Mouse (Mus musculus) gastrocnemius, postnatal 10 days (tissue): ENCODE measurements around the gene Olfr648. TPM values are rescaled to one million over a fixed set of nuclear protein-coding genes. Genes with fewer than 3 reads are reported as not detected.

Source experiments
- DNase-seq: peaks from one replicate; pipeline ENCODE4 v3.0.0; 2021; ENCODE audit warnings: mixed read lengths
- long read RNA-seq, 2 experiments: library from polyadenylated mRNA; stranded (forward); transcript quantifications; one replicate each; pipeline ENCODE4 v2.0.0; 2021
- total RNA-seq, 2 experiments: library from RNA; stranded (reverse); gene quantifications; 2 replicates each; pipeline ENCODE4 v1.2.3; 2021

The Olfr648 gene
- not detected for total RNA-seq
- long read RNA-seq, experiment 1: 0 reads
- long read RNA-seq, experiment 2: 0 reads

DNA sequence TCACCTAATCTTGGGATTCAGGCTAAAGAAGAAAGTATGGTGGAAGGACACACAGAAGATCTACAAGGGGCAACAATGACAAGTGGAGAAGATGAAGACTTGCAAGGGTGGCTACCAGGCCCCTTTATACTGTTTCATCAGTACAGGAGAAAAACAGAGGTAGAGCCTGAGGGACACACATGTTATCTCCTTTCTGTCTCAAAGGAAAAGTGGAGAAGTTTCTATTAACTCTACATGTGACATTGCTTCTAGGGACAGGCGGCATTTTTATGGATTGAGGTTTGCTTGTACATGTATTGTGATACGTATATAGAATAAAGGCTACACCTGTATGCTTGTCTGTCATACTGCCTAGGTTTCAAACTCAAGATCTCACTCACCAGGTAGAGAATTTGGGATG lies at the start of gene Olfr648:
Gene Olfr648 (minus strand): TSS at position 101 of the 400 bp plus-strand sequence.
- no peak for DNase-seq

GRCm38 (mm10) chr7:104231203-104231602 lies 48.0 kb upstream of the Olfr648 start:
- DNase-seq: peak; percentile 24

- DNase-seq: peak; percentile 76
These were observed 35.7 kb upstream of the Olfr648 start, which contains the start of gene Trim6 for GRCm38 (mm10) chr7:104218701-104219569. TSS of gene Trim6 (plus strand) at chr7:104218793.

DNA sequence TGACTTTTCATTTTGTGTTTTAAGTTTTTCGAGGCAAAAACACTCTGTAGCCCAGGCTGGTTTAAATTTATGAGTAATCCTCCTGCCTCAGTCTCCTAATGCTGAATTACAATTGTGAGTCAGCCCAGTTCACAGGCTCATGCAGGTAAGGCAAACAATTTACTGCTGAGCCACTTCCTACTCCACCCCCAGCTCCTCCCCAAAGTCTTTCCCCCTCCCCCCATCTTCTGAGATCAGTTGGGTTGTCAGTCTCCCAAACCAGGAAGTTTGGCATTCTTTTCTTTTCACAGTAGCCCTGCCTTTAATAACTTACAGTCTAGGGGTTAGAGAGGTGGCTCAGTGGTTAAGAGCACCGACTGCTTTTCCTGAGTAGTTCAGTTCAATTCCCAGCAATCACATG lies 34.7 kb upstream of the Olfr648 start:
- no peak for DNase-seq

DNA sequence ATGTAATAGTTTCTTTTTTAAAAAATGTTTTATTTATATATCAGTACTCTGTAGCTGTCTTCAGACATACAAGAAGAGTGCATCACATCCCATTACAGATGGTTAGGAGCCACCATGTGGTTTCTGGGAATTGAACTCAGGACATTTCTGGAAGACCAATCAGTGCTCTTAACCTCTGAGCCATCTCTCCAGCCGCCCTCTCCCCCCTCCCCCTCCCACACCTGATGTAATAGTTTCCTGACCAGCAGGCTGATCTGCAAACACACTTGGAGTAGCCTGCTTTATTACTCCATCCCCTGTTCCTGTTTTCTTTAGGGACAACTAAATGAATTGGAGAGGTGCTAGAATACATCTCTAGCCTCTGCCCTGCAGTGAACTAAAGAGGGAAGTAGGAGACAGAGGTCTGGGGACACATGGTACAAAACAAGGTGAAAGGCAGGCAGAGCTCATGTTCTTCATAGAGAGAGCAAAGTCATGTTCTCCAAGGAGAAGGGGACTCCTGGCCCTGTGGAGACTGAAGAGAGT lies 32.9 kb upstream of the Olfr648 start:
- no peak for DNase-seq

GRCm38 (mm10) chr7:104206197-104206596 lies 23.0 kb upstream of the Olfr648 start:
- no peak for DNase-seq

GRCm38 (mm10) chr7:104199822-104200221 lies 16.6 kb upstream of the Olfr648 start:
- DNase-seq: peak; percentile 67

DNA sequence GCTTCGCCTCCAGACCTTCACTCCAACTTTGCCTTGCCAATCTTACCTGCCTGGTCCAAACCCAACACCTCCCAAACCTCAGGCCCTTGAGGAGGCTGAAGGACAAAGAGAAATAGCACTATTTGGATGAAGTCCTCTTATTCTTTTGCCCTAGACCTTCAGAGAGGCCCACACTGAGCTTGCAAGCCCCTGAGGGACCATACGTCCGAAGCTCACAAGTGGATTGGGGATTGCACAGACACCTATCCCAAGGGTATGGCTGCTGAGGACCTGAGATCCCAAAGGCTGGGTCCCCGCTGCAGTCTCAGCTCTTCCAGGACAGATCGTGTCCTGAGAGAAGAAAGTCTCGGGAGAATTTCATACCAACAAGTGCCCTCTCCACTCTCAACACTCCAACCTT lies 12.7 kb upstream of the Olfr648 start, which contains the start of gene Olfr649:
Gene Olfr649 (minus strand): TSS at position 101 of the 400 bp plus-strand sequence.
- no peak for DNase-seq

GRCm38 (mm10) chr7:104191275-104191674 lies 8.1 kb upstream of the Olfr648 start:
- DNase-seq: no peak

GRCm38 (mm10) chr7:104179074-104179473 lies 4.1 kb downstream of the Olfr648 start:
- DNase-seq: no peak

GRCm38 (mm10) chr7:104178422-104179054 lies 4.7 kb downstream of the Olfr648 start:
- no peak for DNase-seq

GRCm38 (mm10) chr7:104175085-104175484 lies 8.1 kb downstream of the Olfr648 start:
- no peak for DNase-seq

GRCm38 (mm10) chr7:104169634-104170204 lies 13.5 kb downstream of the Olfr648 start:
- DNase-seq: no peak

DNA sequence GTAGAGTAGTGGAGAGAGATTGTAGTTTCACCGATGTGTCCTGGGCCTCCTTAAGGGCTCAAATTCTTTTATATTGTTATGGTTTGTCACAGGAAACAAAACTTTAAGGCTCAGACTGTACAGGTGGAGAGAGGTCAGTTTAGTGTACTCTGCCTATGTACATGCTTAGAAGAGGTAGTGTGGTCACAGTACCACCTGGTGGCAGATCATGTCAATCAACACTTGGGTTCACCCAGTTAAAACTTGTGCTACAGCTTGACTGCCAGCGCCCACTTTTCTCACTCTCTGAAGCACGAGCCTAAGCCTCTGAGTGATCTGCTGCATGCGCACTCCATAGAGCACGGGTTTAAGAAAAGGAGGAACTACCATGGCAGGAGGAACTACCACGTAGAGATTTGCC lies 16.1 kb downstream of the Olfr648 start:
- no peak for DNase-seq

DNA sequence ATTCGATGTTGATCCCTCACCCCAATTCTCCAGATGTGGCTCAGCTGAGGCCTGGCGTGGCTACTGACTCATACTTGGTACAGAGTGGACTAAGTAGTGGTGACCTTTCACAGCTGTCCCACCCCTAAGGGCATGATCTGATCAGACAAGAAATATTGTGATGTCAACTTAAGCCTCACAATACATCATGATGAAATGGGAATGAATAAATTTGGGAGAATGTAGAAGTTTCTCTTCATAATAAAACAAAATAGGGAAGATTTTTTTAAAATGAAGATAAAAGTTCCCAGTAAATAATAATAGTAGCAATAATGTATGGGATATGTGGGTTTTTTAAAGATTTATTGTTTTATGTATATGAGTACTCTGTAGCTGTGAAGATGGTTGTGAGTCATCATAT lies 32.7 kb downstream of the Olfr648 start, which contains the start of gene Ubqlnl:
Gene Ubqlnl (minus strand): TSS at position 101 of the 400 bp plus-strand sequence.
- DNase-seq: no peak

DNA sequence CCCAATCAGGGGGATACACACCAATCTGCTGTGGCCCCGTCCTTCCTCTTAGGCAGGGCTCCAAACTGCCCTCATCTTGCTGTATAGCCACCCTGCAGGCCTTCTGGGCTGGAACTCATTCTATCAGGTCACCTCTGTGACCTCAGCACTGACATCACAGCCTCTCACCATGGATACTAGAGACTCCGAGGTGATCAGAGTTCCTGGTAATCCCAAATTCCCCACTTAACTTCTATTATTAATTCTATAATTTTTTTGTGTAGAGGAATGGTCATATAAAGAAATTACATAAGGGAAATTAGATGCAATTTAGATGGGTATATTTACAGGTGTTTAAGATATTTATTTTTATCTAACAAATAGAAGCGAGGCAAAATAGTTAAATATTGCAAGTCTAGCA lies 40.0 kb downstream of the Olfr648 start, which contains the start of gene Ubqln3:
Gene Ubqln3 (minus strand): TSS at position 101 of the 400 bp plus-strand sequence.
- DNase-seq: no peak

GRCm38 (mm10) chr7:104137305-104137704 lies 45.9 kb downstream of the Olfr648 start, which contains the start of gene Olfr643:
TSS of gene Olfr643 (minus strand) at chr7:104137405.
- no peak for DNase-seq

DNA sequence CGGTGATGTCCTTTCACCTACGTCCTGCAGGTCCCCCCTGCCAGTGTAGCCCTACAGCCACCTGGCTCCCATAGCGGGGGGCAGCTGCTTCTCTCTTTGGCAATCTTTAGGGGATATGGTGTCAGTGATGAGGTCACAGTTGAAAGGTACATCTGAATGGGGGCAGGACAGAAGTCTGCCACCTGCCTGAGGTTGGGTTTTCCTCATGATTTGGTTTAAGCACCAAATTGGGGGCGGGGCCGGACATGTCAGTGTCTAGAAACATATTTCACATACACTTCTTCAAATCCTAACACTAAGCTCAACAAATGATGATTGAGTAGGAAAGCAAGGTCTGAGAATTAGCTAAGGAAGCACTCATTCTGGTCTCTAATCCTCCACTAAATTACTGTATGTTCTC lies 53.5 kb downstream of the Olfr648 start, which contains the start of gene Ubqln5:
Gene Ubqln5 (minus strand): TSS at position 101 of the 400 bp plus-strand sequence.
- DNase-seq: no peak
